Mouse (Mus musculus): ENCODE measurements around the gene Ifna1. TPM values are rescaled to one million over a fixed set of nuclear protein-coding genes. Genes with fewer than 3 reads are reported as not detected.
"Not testable (repeated sequence)": the region's sequence is repeated elsewhere in the genome, so short reads cannot be mapped to it uniquely, and the experiment has no call there.

Ifna1 gene
- not detected in 2 replicates for polyA plus RNA-seq (2012; rRNA removed)

- H3K36me3 ChIP-seq (ENCODE audit: control insufficient read depth, insufficient read depth, low read length) = no peaks in the 10 kb centered on the region
- no peaks in the 10 kb centered on the region for H3K27me3 ChIP-seq (ENCODE audit: control insufficient read depth, insufficient read depth, low read length)
- H3K27ac ChIP-seq (ENCODE audit: insufficient read depth, low read length) = no peak within 1 kb of the TSS
- H3K4me1 ChIP-seq (ENCODE audit: control insufficient read depth, insufficient read depth, insufficient read length) = no peaks in the 10 kb centered on the region
- no peak within 1 kb of the TSS for H3K4me3 ChIP-seq (ENCODE audit: extremely low read depth, insufficient read depth, insufficient read length)
- TF ChIP-seq CTCF (IDR thresholded peaks at IDR 0.05; ENCODE audit: extremely low read depth, insufficient read depth, insufficient read length, insufficient replicate concordance) = no peak
- no peak for TF ChIP-seq POLR2A (IDR thresholded peaks at IDR 0.05; ENCODE audit: low read depth, low read length)
- WGBS = 18% methylated on average over 1 of the region's 1 CpGs
- no peak for DNase-seq (ENCODE audit: low read depth in 1 of 2, low spot score in 2 of 2)
Measured at GRCm38 (mm10) chr4:88849698-88850097, at the start of gene Ifna1. Gene Ifna1, plus strand, starts transcription at chr4:88850087.

- not testable (repeated sequence) for H3K4me3 ChIP-seq (ENCODE audit: extremely low read depth, insufficient read depth, insufficient read length); H3K36me3 ChIP-seq (ENCODE audit: control insufficient read depth, insufficient read depth, low read length); H3K27me3 ChIP-seq (ENCODE audit: control insufficient read depth, insufficient read depth, low read length); H3K27ac ChIP-seq (ENCODE audit: insufficient read depth, low read length); H3K4me1 ChIP-seq (ENCODE audit: control insufficient read depth, insufficient read depth, insufficient read length); DNase-seq (ENCODE audit: low read depth in 1 of 2, low spot score in 2 of 2)
- WGBS = no CpG with 5 or more reads among the region's 29 CpGs
Measured at GRCm38 (mm10) chr4:88802954-88803353, 46.9 kb upstream of the Ifna1 start, which contains the start of gene Gm13287. Gene Gm13287, plus strand, starts transcription at chr4:88803254.

- H3K27ac ChIP-seq (ENCODE audit: insufficient read depth, low read length); H3K27me3 ChIP-seq (ENCODE audit: control insufficient read depth, insufficient read depth, low read length); H3K4me1 ChIP-seq (ENCODE audit: control insufficient read depth, insufficient read depth, insufficient read length); H3K36me3 ChIP-seq (ENCODE audit: control insufficient read depth, insufficient read depth, low read length); DNase-seq (ENCODE audit: low read depth in 1 of 2, low spot score in 2 of 2): not testable (repeated sequence)
- WGBS = no CpG with 5 or more reads among the region's 8 CpGs
- H3K4me3 ChIP-seq (ENCODE audit: extremely low read depth, insufficient read depth, insufficient read length) = 0 out of 2 replicates have a peak within 1 kb of the TSS, but pooled peaks have one; percentile 27
Measured at GRCm38 (mm10) chr4:88805231-88805630, 44.7 kb upstream of the Ifna1 start, which contains the start of gene Gm13288. Gene Gm13288, plus strand, starts transcription at chr4:88805531.

GRCm38 (mm10) chr4:88805761-88806160 is 44.1 kb upstream of the Ifna1 start:
- not testable (repeated sequence) for H3K27ac ChIP-seq (ENCODE audit: insufficient read depth, low read length); DNase-seq (ENCODE audit: low read depth in 1 of 2, low spot score in 2 of 2); H3K4me1 ChIP-seq (ENCODE audit: control insufficient read depth, insufficient read depth, insufficient read length); H3K36me3 ChIP-seq (ENCODE audit: control insufficient read depth, insufficient read depth, low read length); H3K27me3 ChIP-seq (ENCODE audit: control insufficient read depth, insufficient read depth, low read length)
- WGBS = 0% methylated on average over 3 of the region's 34 CpGs
- H3K4me3 ChIP-seq (ENCODE audit: extremely low read depth, insufficient read depth, insufficient read length) = 0 out of 2 replicates have a peak overlapping the region, but pooled peaks have one; percentile 27

GRCm38 (mm10) chr4:88815928-88816327 is 34.0 kb upstream of the Ifna1 start, which contains the start of gene Ifna7:
Gene Ifna7, plus strand, starts transcription at chr4:88816228.
- 61% methylated on average over 3 of the region's 3 CpGs for WGBS
- no peak for TF ChIP-seq POLR2A (IDR thresholded peaks at IDR 0.05; ENCODE audit: low read depth, low read length)
- TF ChIP-seq CTCF (IDR thresholded peaks at IDR 0.05; ENCODE audit: extremely low read depth, insufficient read depth, insufficient read length, insufficient replicate concordance) = no peak
- Histone ChIP-seq H3K27me3 (ENCODE audit: control insufficient read depth, insufficient read depth, low read length) (no peaks in the 10 kb centered on the region), H3K4me1 (ENCODE audit: control insufficient read depth, insufficient read depth, insufficient read length) (no peaks in the 10 kb centered on the region), H3K36me3 (ENCODE audit: control insufficient read depth, insufficient read depth, low read length) (no peaks in the 10 kb centered on the region), H3K27ac (ENCODE audit: insufficient read depth, low read length) (no peak within 1 kb of the TSS), H3K4me3 (ENCODE audit: extremely low read depth, insufficient read depth, insufficient read length) (no peak within 1 kb of the TSS)
- DNase-seq (ENCODE audit: low read depth in 1 of 2, low spot score in 2 of 2) = no peak

DNA sequence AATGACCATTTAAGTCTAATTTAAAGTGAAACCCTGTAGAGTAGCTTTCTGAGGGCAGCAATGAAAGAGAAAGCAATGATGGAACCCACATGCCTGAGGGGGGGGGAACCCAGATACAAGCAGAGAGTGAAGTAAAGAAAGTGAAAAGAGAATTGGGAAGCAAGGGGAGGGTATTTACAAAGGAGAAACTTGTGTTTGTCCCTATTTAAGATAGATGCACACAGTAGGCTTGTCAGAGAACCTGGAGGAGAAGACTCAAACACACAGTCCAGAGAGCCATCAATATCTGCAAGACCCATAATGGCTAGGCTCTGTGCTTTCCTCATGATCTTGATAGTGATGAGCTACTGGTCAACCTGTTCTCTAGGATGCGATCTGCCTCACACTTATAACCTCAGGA is 30.2 kb upstream of the Ifna1 start, which contains the start of gene Ifna11:
Gene Ifna11 (plus strand): TSS at position 301 of the 400 bp plus-strand sequence.
- H3K36me3 ChIP-seq (ENCODE audit: control insufficient read depth, insufficient read depth, low read length) = no peaks in the 10 kb centered on the region
- 89% methylated on average over 1 of the region's 1 CpGs for WGBS
- DNase-seq (ENCODE audit: low read depth in 1 of 2, low spot score in 2 of 2) = no peak
- H3K4me1 ChIP-seq (ENCODE audit: control insufficient read depth, insufficient read depth, insufficient read length) = no peaks in the 10 kb centered on the region
- H3K4me3 ChIP-seq (ENCODE audit: extremely low read depth, insufficient read depth, insufficient read length) = no peak within 1 kb of the TSS
- H3K27me3 ChIP-seq (ENCODE audit: control insufficient read depth, insufficient read depth, low read length) = no peaks in the 10 kb centered on the region
- TF ChIP-seq POLR2A (IDR thresholded peaks at IDR 0.05; ENCODE audit: low read depth, low read length) (no peak), CTCF (IDR thresholded peaks at IDR 0.05; ENCODE audit: extremely low read depth, insufficient read depth, insufficient read length, insufficient replicate concordance) (no peak)
- H3K27ac ChIP-seq (ENCODE audit: insufficient read depth, low read length) = no peak within 1 kb of the TSS

- no peak for DNase-seq (ENCODE audit: low read depth in 1 of 2, low spot score in 2 of 2)
- WGBS = 29% methylated on average over 4 of the region's 4 CpGs
Measured at GRCm38 (mm10) chr4:88822995-88823394, 26.9 kb upstream of the Ifna1 start.

GRCm38 (mm10) chr4:88827116-88827515 is 22.8 kb upstream of the Ifna1 start, which contains the start of gene Ifna6:
Gene Ifna6, plus strand, starts transcription at chr4:88827416.
- H3K27ac ChIP-seq (ENCODE audit: insufficient read depth, low read length); DNase-seq (ENCODE audit: low read depth in 1 of 2, low spot score in 2 of 2); H3K4me3 ChIP-seq (ENCODE audit: extremely low read depth, insufficient read depth, insufficient read length); H3K27me3 ChIP-seq (ENCODE audit: control insufficient read depth, insufficient read depth, low read length); H3K4me1 ChIP-seq (ENCODE audit: control insufficient read depth, insufficient read depth, insufficient read length); H3K36me3 ChIP-seq (ENCODE audit: control insufficient read depth, insufficient read depth, low read length): not testable (repeated sequence)

More at GRCm38 (mm10) chr4:88822995-88823394, 26.9 kb upstream of the Ifna1 start:
- Histone ChIP-seq H3K27ac (ENCODE audit: insufficient read depth, low read length) (no peak overlapping the region), H3K4me1 (ENCODE audit: control insufficient read depth, insufficient read depth, insufficient read length) (no peaks in the 10 kb centered on the region), H3K4me3 (ENCODE audit: extremely low read depth, insufficient read depth, insufficient read length) (no peak overlapping the region), H3K27me3 (ENCODE audit: control insufficient read depth, insufficient read depth, low read length) (no peaks in the 10 kb centered on the region), H3K36me3 (ENCODE audit: control insufficient read depth, insufficient read depth, low read length) (no peaks in the 10 kb centered on the region)
- TF ChIP-seq CTCF (IDR thresholded peaks at IDR 0.05; ENCODE audit: extremely low read depth, insufficient read depth, insufficient read length, insufficient replicate concordance) (no peak), POLR2A (IDR thresholded peaks at IDR 0.05; ENCODE audit: low read depth, low read length) (no peak)

Measured in spleen, adult 2 months (tissue).